Mouse (Mus musculus) stomach, postnatal 0 days (tissue): ENCODE data around the gene Prkab2.

ENCODE experiments used
- CTCF ChIP-seq: IDR thresholded peaks from 2 replicates; pipeline ENCODE4 v1.5.1; 2016; ENCODE audit warnings: antibody characterized with exemption, low read depth, mild to moderate bottlenecking, moderate library complexity
- EP300 ChIP-seq: optimal IDR thresholded peaks from 2 replicates; pipeline ENCODE3; 2016; ENCODE audit warnings: antibody characterized with exemption

DNA sequence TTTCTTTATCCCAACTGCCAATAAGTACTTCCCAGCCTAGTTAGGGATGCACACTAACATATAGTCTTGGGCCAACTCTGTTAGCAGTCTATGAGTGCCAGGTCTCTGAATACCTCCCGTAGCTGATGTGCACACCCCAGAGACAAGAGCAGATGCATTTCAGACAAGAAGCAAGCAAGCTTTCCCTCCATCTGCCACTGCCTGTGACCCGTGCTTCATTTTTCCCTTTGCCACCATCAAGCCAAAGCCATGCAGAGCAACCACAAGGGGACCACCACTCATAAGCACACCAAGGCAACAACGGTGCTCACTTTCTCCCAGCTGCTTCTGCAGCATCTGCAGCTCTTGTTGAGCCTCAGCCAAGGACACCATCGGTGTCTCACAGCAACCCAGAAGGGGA lies 48.6 kb downstream of the Prkab2 start:
- no peak for TF ChIP-seq CTCF
- no peak for TF ChIP-seq EP300
